Mouse (Mus musculus): ENCODE data around the gene Aspscr1.

Aspscr1 gene

GRCm38 (mm10) chr11:120733521-120733920, 60.7 kb downstream of the Aspscr1 start:
- peak; percentile 90 for DNase-seq (ENCODE audit: low read depth)

- DNase-seq (ENCODE audit: low read depth) = no peak
Observed at GRCm38 (mm10) chr11:120736424-120736823, 63.7 kb downstream of the Aspscr1 start.

GRCm38 (mm10) chr11:120740981-120741380, 68.2 kb downstream of the Aspscr1 start:
- no peak for DNase-seq (ENCODE audit: low read depth)

- no peak for DNase-seq (ENCODE audit: low read depth)
Observed at GRCm38 (mm10) chr11:120744121-120744701, 71.4 kb downstream of the Aspscr1 start.

GRCm38 (mm10) chr11:120747974-120748373, 75.2 kb downstream of the Aspscr1 start:
- no peak for DNase-seq (ENCODE audit: low read depth)

- DNase-seq (ENCODE audit: low read depth) = peak; percentile 45
Observed at GRCm38 (mm10) chr11:120749430-120749829, 76.7 kb downstream of the Aspscr1 start.

GRCm38 (mm10) chr11:120751606-120752005, 78.8 kb downstream of the Aspscr1 start:
- no peak for DNase-seq (ENCODE audit: low read depth)
